Mouse (Mus musculus): ENCODE data around the gene Tns4.

The Tns4 gene

DNA sequence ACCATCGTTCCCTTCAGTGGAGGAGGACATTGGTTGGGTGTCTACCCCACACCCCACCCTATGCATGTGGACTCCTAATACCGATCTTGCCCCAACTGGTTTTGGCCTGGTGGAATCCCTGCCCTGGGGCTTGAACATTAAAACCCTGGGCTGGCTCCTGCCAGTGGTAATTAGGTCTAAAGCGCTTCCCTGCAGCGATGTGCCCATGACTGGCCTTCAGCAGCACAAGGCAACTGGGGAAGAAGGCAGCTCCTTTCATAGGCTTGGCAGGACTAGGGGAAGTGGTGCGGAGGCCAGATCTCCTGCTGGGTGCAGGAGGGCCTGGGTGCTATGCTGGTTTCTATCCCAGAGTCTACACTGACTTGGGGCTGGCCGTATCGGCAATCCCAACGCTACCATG is 5.6 kb downstream of the Tns4 start:
- TF ChIP-seq GATA4 (IDR thresholded peaks at IDR 0.05; ENCODE audit: insufficient replicate concordance, low read length): no peak

DNA sequence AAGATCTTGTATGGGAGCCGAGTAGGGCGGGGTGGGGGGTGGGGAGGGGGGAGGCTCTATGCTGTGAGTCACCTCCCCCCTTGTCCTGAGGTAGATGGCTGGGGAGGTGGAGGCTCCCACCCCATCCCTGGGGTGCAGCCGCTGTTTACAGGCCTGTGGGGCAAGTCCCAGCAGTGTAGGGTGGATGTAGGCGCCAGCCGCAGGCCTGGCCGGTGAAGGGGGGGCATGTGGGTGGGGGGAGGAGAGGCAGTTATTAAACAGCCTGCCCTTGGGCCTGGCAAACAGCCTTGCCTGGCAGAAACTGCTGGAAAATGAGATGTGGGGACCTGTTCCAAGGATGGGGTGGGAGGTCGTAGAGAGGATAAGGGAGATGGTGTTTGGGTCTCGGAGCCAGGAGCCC is 7.0 kb downstream of the Tns4 start:
- TF ChIP-seq GATA4 (IDR thresholded peaks at IDR 0.05; ENCODE audit: insufficient replicate concordance, low read length): no peak

- no peak for TF ChIP-seq GATA4 (IDR thresholded peaks at IDR 0.05; ENCODE audit: insufficient replicate concordance, low read length)
Measured at GRCm38 (mm10) chr11:99081566-99081965, 7.5 kb downstream of the Tns4 start.

DNA sequence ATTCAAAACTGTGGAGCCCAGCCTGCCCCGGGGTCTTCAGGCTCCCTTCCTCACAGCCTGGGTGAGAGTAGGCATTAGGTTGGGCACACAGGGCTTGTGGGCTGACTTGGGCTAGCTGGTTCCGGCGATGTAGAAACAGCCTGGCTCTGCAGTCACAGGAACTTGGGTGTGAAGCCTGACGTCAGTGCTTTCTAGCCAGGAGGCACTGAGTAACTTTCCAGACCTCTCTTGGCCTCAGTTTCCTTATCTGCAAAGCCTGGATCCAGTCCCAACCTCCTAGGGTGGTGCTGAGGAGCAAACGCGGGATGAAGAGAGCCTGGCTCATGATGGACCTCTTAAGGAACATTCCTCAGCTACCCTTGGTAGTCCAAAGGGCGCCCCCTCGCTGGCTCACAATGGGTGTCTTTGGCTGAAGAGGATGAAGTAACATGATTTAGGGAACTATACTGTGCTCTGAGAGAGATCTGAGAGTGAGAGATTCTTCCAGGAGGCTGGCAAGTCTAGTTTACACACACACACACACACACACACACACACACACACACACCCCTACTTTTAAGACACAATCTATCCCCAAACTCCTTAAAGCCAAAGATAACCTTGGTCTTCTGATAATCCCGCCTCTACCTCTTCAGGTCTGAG is 8.1 kb downstream of the Tns4 start:
- no peak for TF ChIP-seq GATA4 (IDR thresholded peaks at IDR 0.05; ENCODE audit: insufficient replicate concordance, low read length)

- no peak for TF ChIP-seq GATA4 (IDR thresholded peaks at IDR 0.05; ENCODE audit: insufficient replicate concordance, low read length)
Measured at GRCm38 (mm10) chr11:99077869-99078268, 11.2 kb downstream of the Tns4 start.

GRCm38 (mm10) chr11:99076744-99077319 is 12.3 kb downstream of the Tns4 start:
- no peak for TF ChIP-seq GATA4 (IDR thresholded peaks at IDR 0.05; ENCODE audit: insufficient replicate concordance, low read length)

DNA sequence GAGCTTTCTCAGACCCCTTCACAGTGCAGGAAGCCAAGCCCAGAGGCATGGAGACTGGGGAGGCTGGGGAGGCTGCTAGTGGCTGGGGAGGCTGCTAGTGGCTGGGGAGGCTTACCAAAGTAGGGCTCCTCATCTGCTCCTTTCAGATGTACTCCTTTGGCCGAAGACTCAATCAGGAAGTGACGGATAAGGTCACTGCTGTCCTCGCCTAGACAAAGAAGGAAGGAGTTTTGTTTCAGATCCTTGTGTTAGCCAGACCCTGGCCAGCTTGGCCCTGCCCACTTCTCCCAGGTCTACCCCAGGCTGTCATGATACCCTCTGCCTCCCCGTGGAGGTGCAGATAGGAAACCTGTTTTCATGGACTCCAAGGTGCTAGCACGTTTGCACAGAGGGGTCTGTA is 15.3 kb downstream of the Tns4 start:
- no peak for TF ChIP-seq GATA4 (IDR thresholded peaks at IDR 0.05; ENCODE audit: insufficient replicate concordance, low read length)

DNA sequence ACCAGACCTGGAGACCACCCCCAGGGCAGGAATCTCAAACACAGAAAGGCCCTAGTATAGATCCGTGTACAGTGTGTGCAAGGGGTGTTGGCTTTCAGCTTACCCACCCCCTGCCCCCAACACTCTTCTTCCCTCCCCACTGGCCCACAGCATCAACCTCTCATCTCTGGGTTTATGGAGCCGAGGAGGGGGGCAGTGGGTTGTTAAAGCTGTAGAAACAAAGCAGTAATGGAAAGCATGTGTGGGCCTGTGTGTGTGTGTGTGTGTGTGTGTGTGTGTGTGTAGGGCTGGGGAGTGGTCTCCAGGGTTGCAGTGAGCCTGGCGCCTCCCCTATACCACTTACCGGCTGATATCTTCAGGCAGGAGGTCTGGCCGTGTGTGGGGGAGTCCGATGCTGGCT is 17.2 kb downstream of the Tns4 start:
- TF ChIP-seq GATA4 (IDR thresholded peaks at IDR 0.05; ENCODE audit: insufficient replicate concordance, low read length): no peak

DNA sequence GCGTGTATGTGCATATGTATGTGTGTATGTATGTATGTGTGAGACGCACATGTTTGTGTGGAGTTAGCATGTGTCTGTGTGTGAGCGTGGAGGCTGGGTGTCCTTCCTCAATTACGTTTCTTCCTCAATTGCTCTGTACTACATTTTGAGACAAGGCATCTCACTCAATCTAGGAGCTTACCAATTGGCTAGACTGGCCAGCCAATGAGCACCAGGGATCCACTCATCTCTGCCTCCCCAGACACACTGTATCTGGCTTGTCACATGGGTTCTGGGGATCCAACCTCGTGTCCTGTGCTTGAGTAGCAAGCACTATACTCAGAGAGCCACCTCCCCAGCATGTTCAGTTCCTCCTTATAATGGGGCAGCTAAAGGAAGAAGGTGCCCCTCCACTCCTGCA is 20.7 kb downstream of the Tns4 start:
- no peak for TF ChIP-seq GATA4 (IDR thresholded peaks at IDR 0.05; ENCODE audit: insufficient replicate concordance, low read length)

- TF ChIP-seq GATA4 (IDR thresholded peaks at IDR 0.05; ENCODE audit: insufficient replicate concordance, low read length): no peak
Measured at GRCm38 (mm10) chr11:99067591-99067990, 21.5 kb downstream of the Tns4 start.

- TF ChIP-seq GATA4 (IDR thresholded peaks at IDR 0.05; ENCODE audit: insufficient replicate concordance, low read length): no peak
Measured at GRCm38 (mm10) chr11:99065979-99066378, 23.1 kb downstream of the Tns4 start.

DNA sequence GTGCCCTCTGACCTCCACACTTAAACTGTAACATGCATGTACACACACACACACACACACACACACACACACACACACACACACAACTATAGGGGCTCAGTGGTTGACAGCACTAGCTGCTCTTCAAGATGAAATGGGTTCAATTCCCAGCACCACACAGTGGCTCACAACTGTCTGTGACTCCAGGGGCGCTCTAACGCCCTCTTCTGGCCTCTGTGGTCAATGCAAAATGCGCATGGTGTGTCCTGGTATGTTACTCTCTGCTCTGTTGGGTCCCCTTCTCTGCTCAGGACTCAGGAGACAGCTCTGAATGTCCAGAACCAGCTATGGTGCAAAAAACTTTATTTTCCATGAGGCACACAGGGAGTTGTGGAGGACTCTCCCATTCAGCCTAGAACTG is 23.8 kb downstream of the Tns4 start:
- no peak for TF ChIP-seq GATA4 (IDR thresholded peaks at IDR 0.05; ENCODE audit: insufficient replicate concordance, low read length)

DNA sequence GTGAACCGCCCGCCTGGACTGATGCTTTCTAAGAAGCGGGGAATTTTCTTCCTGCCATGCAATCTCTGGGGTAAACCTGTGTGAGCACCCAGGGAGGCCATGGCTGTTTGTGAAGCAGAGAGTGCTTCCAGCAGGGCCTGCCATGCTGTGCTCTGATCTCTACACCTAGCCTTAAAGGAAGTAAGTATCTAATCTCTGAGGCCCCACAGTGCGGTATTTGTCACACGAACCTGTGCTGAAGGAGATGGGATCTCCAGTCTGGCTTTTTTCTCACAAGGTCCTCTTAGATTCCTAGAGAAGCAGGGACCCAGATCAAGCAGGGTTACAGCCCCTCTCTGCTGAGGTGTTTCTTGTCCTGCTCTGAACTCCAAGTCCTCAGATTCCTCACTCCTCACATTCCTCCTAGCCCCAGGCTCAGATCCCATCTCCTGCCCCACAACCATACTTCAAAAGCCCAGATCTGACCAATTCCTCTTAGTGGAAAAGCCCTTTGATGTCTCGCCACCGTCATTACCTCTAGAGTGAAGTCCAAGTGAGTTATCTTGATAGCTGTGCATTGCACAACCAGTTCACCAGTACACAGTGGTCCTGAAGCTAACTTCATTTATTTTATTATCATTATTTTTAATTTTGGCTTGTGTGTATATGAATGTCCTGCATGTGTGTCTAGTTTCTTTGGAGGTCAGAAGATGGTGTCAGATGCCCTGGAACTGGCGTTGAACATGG is 25.5 kb downstream of the Tns4 start:
- peak; percentile 95 for TF ChIP-seq GATA4 (IDR thresholded peaks at IDR 0.05; ENCODE audit: insufficient replicate concordance, low read length)

- no peak for TF ChIP-seq GATA4 (IDR thresholded peaks at IDR 0.05; ENCODE audit: insufficient replicate concordance, low read length)
Measured at GRCm38 (mm10) chr11:99062661-99063060, 26.4 kb downstream of the Tns4 start.

GRCm38 (mm10) chr11:99060435-99060834 is 28.7 kb downstream of the Tns4 start:
- TF ChIP-seq GATA4 (IDR thresholded peaks at IDR 0.05; ENCODE audit: insufficient replicate concordance, low read length): no peak

All from liver, adult (tissue).